Mouse (Mus musculus) small intestine, adult 2 months (tissue): ENCODE results near the gene Abhd17a. TPM values are rescaled to one million over a fixed set of nuclear protein-coding genes. Genes with fewer than 3 reads are reported as not detected.

Experiments
- H3K27ac ChIP-seq: fragments of 200-500 bp; 2 replicates; pipeline ENCODE4 v1.5.1; 2012; ENCODE audit warnings: low read depth, low read length, control low read depth, inconsistent platforms; ENCODE audit not compliant: insufficient read depth
- H3K27me3 ChIP-seq: fragments of 200-500 bp; 2 replicates; pipeline ENCODE4 v1.6.1; 2012; ENCODE audit warnings: mild to moderate bottlenecking, moderate library complexity, low read length, inconsistent platforms; ENCODE audit not compliant: control insufficient read depth, insufficient read depth
- H3K36me3 ChIP-seq: fragments of 200-500 bp; 2 replicates; pipeline ENCODE4 v1.6.1; 2012; ENCODE audit warnings: mild to moderate bottlenecking, low read length, control low read depth, inconsistent platforms; ENCODE audit not compliant: control insufficient read depth, insufficient read depth
- H3K4me1 ChIP-seq: fragments of 200-500 bp; 2 replicates; pipeline ENCODE4 v1.6.1; 2012; ENCODE audit warnings: low read length, inconsistent platforms, mixed read lengths; ENCODE audit not compliant: control insufficient read depth, insufficient read depth, insufficient read length
- H3K4me3 ChIP-seq: fragments of 200-500 bp; 2 replicates; pipeline ENCODE4 v1.5.1; 2012; ENCODE audit warnings: low read depth, mild to moderate bottlenecking, control low read depth, inconsistent platforms, low read length, moderate library complexity
- CTCF ChIP-seq: fragments of 200-500 bp; IDR thresholded peaks from 2 replicates; pipeline ENCODE4 v1.5.1; 2012; ENCODE audit warnings: low read depth, mild to moderate bottlenecking, control low read depth, inconsistent platforms, low read length, moderate library complexity, mixed read lengths; ENCODE audit not compliant: insufficient replicate concordance, insufficient read length; ENCODE audit errors: extremely low read depth
- POLR2A ChIP-seq: fragments of 200-500 bp; IDR thresholded peaks from 2 replicates; pipeline ENCODE4 v1.6.1; 2012; ENCODE audit warnings: low read depth, mild to moderate bottlenecking, control low read depth, inconsistent platforms, low read length, moderate library complexity
- WGBS: fragments of 180-500 bp; shearing (Covaris S2); methylation state at CpG from one replicate; pipeline ENCODE4 v1.1.7; 2018; 5-methylcytosine and 5-hydroxymethylcytosine counted together
- polyA plus RNA-seq: library from polyadenylated mRNA; depleted of rRNA; stranded (reverse); fragments of >200 nt; gene quantifications from 2 replicates; pipeline ENCODE4 v1.2.3, GENCODE M21; 2012

The Abhd17a gene
- polyA plus RNA-seq, 1 experiment, result 644 TPM

DNA sequence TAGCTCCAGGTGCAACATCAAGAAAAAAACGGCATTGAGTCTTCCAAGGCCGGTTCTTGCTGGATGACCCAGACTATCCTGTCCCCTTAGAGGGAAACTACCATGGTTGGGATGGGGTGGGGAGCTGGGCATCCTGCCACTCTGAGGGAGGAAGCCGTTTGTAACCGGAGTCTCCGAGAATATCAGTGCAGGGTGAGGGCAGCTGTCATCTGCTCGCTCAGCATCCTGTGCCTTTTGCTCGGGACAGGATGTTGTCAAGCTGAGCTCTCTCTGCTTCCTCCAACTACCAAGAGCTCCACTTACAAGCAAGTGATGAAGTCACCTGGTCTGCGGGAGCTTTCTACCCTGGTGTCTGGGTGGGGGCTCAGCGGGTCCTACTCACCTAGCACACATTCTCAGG lies 28.0 kb upstream of the Abhd17a start:
- Histone ChIP-seq H3K27ac (peak overlapping the region; percentile 7; the same call in 1 of the 2 replicates), H3K27me3 (no peaks in the 10 kb centered on the region), H3K4me1 (peaks cover 21% of the 10 kb centered on the region), H3K36me3 (peaks cover 24% of the 10 kb centered on the region), H3K4me3 (no peak overlapping the region)
- 48% methylated on average over 9 of the region's 9 CpGs for WGBS
- TF ChIP-seq POLR2A, result no peak
- TF ChIP-seq CTCF, result no peak

DNA sequence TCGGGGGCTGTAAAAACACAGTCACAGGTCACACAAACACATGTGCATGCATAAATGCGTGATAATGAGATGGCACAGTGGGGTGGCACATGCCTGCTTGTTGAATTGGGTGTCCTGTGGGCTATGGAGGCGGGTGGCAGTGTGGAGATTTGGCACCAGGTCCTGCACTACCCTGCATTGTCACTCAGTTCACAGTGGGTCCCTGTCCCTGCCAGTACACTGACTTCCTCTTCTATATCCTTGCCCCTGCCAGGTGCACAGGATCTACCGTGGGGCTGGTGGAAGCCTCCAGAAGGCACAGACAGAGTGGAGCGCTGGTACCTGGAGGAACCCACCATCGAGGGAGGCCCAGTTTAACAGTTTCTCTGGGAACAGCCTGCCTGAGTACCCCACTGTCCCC lies 24.2 kb upstream of the Abhd17a start:
- H3K27me3 ChIP-seq, result no peaks in the 10 kb centered on the region
- peaks cover 19% of the 10 kb centered on the region for H3K4me1 ChIP-seq
- H3K36me3 ChIP-seq, result peaks cover 38% of the 10 kb centered on the region
- no peak for TF ChIP-seq POLR2A
- TF ChIP-seq CTCF, result no peak
- H3K27ac ChIP-seq, result no peak overlapping the region
- WGBS, result 89% methylated on average over 6 of the region's 6 CpGs
- H3K4me3 ChIP-seq, result no peak overlapping the region

DNA sequence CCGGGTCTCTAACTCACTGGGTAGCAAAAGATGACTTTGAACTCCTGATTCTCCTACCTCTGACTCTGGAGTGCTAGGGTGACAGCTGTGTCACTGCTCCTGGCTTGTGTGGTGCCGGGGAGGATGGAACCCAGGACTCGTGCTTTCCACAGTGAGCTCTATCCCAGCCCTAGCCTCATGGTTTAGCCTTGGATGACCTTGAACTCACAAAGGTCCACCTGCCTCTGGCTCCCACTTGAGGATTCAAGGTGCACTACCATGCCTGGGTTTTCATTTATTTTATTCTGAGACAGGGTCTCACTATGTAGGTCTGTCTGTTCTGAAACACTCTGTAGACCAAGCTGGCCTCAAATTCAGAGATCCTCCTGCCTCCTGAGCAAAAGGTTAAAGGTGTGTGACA lies 23.7 kb upstream of the Abhd17a start:
- no peak for TF ChIP-seq CTCF
- TF ChIP-seq POLR2A, result no peak
- H3K36me3 ChIP-seq, result peaks cover 41% of the 10 kb centered on the region
- H3K4me3 ChIP-seq, result no peak overlapping the region
- H3K27ac ChIP-seq, result no peak overlapping the region
- H3K27me3 ChIP-seq, result no peaks in the 10 kb centered on the region
- H3K4me1 ChIP-seq, result peaks cover 19% of the 10 kb centered on the region
- WGBS, result 81% methylated on average over 3 of the region's 3 CpGs

- Histone ChIP-seq H3K4me1 (peaks cover 23% of the 10 kb centered on the region), H3K27ac (no peak overlapping the region; the same call in 1 of the 2 replicates), H3K27me3 (no peaks in the 10 kb centered on the region), H3K4me3 (no peak overlapping the region), H3K36me3 (peaks cover 51% of the 10 kb centered on the region)
- TF ChIP-seq POLR2A (no peak), CTCF (no peak)
- WGBS, result 88% methylated on average over 3 of the region's 3 CpGs
These were observed 21.8 kb upstream of the Abhd17a start for GRCm38 (mm10) chr10:80611905-80612304.

- peaks cover 54% of the 10 kb centered on the region for H3K36me3 ChIP-seq
- 68% methylated on average over 4 of the region's 4 CpGs for WGBS
- TF ChIP-seq POLR2A, result no peak
- peak; percentile 88; the same call in 1 of the 2 replicates for TF ChIP-seq CTCF
- no peak overlapping the region for H3K4me3 ChIP-seq
- peaks cover 24% of the 10 kb centered on the region for H3K4me1 ChIP-seq
- H3K27ac ChIP-seq, result no peak overlapping the region
- H3K27me3 ChIP-seq, result no peaks in the 10 kb centered on the region
These were observed 20.9 kb upstream of the Abhd17a start for GRCm38 (mm10) chr10:80611024-80611423.

DNA sequence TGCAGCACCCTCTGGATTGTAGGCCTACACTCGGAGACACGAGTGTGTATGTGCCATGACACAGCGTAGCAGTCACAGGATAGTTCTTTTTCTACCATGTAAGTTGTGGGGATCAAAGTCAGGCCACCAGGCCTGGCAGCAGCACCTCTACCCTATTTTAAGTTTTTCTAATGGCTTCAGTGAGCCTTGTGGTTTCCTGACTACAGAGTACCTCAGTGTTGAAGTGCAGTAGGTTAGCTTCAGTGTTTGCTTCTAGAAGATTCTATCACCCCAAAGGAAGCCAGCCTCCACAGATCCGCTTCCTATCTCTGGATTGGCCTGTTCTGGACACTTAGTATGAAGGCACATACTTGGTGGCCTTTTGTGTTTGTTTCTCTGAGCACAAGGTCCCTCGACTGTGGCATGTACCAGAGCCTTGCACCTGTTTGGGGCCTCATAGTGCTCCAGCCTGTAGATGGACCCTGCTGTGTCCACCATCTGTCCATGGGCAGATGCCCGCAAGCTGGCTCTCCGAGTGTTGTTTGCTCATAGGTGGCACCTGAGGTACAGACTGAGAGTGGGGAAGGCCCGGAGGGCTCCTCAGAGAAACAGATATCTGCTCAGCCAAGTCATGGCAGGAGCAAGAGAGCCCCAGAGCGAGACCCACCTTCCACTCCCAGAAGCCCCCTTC lies 20.1 kb upstream of the Abhd17a start:
- Histone ChIP-seq H3K4me1 (peaks cover 21% of the 10 kb centered on the region), H3K36me3 (peaks cover 49% of the 10 kb centered on the region), H3K27ac (peak overlapping the region; percentile 5; the same call in 1 of the 2 replicates), H3K4me3 (no peak overlapping the region), H3K27me3 (no peaks in the 10 kb centered on the region)
- WGBS, result 87% methylated on average over 9 of the region's 9 CpGs
- no peak for TF ChIP-seq POLR2A
- no peak for TF ChIP-seq CTCF

DNA sequence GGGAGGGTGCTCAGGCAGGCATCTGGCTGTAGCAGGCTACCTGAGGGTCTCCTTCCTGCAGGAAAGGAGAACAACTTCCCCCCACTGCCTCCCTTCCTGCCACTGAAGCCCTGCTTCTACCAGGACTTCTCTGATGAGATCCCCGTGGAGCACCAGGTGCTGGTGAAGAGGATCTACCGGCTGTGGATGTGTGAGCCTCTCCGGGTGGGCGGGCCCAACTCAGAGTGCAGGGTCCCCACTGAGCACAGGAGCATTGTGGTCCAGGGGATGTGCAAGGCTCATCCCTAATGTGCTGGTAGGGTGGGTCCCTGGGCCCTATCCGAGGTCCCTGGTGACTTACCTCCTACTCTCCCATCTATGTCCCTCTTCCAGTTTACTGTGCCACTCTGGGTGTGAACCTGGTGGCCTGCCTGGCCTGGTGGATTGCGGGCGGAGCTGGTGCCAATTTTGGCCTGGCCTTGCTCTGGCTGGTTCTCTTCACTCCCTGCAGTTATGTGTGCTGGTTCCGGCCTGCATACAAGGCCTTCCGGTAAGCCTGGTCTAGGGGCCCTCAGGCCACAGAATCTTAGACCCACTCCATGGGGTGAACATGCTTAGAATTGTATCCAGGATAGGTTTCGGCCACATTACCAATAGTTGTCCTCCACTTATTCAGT lies 19.3 kb upstream of the Abhd17a start:
- TF ChIP-seq CTCF (no peak), POLR2A (no peak)
- Histone ChIP-seq H3K36me3 (peaks cover 42% of the 10 kb centered on the region), H3K27me3 (no peaks in the 10 kb centered on the region), H3K27ac (no peak overlapping the region; the same call in 1 of the 2 replicates), H3K4me1 (peaks cover 26% of the 10 kb centered on the region), H3K4me3 (no peak overlapping the region)
- WGBS, result 84% methylated on average over 10 of the region's 10 CpGs
